In genomic region chr5:127242763-127243160, GRCm38 (mm10) we compare ENCODE assay signal across 10 mouse cellular contexts. TPM values are rescaled to one million over a fixed set of nuclear protein-coding genes. Genes with fewer than 3 reads are reported as not detected.
DNase-seq lines count a peak whose midpoint lies in the region; ATAC-seq and TF ChIP-seq lines count a peak whose summit lies in the region.
"Had no signal": no experiment of that assay in that cellular context is flagged by ENCODE, and none has a peak within 500 bp of the region (broad histone marks: within the 10 kb centered on the region; RNA-seq: fewer than 3 reads in every experiment).

No protein-coding gene starts in this region.

- no peak for TF ChIP-seq EP300 in heart, postnatal 0 days (IDR thresholded peaks at IDR 0.05; ENCODE audit: low read depth)

- peaks cover 59% of the 10 kb centered on the region for H3K27me3 ChIP-seq in heart, postnatal 0 days (ENCODE audit: control insufficient read depth, insufficient read depth, low read length)
- H3K27me3 ChIP-seq in embryonic facial prominence, embryonic 12.5 days: peaks cover 3% of the 10 kb centered on the region; the same call in 1 of the 2 replicates
- H3K27me3 ChIP-seq in hindbrain, embryonic 16.5 days (replicated peaks; ENCODE audit: control insufficient read depth, insufficient read depth, low read length): peaks cover 2% of the 10 kb centered on the region; the same call in 1 of the 2 replicates

- DNase-seq in heart, postnatal 0 days (ENCODE audit: low spot score): no peak
- DNase-seq in heart, postnatal 4 days: no peak
- DNase-seq in neural tube, embryonic 10.5 days (ENCODE audit: extremely low spot score, low spot score): peak; percentile 43
- DNase-seq in left cerebral cortex, postnatal 36 days (ENCODE audit: low spot score in 2 of 2): no peak
- no peak for DNase-seq in thymus, postnatal 4 days
- DNase-seq: layer of hippocampus, adult 9-11 months had no signal

- peak overlapping the region; percentile 58 for H3K4me2 ChIP-seq in heart, postnatal 0 days (ENCODE audit: low read depth, low read length)
- peak overlapping the region; percentile 84 for H3K4me2 ChIP-seq in embryonic facial prominence, embryonic 12.5 days (replicated peaks)
- H3K4me2 ChIP-seq in hindbrain, embryonic 16.5 days (ENCODE audit: low read length): peak overlapping the region; percentile 87

- no peaks in the 10 kb centered on the region for H3K9me3 ChIP-seq in heart, postnatal 0 days (replicated peaks; ENCODE audit: control insufficient read depth, low read length)
- H3K9me3 ChIP-seq in embryonic facial prominence, embryonic 12.5 days: peaks cover 4% of the 10 kb centered on the region
- no peaks in the 10 kb centered on the region for H3K9me3 ChIP-seq in hindbrain, embryonic 16.5 days (ENCODE audit: control insufficient read depth, low read length)

- H3K36me3 ChIP-seq in heart, postnatal 0 days (replicated peaks; ENCODE audit: control insufficient read depth, insufficient read depth, low read length): no peaks in the 10 kb centered on the region
- no peaks in the 10 kb centered on the region for H3K36me3 ChIP-seq in embryonic facial prominence, embryonic 12.5 days
- no peaks in the 10 kb centered on the region for H3K36me3 ChIP-seq in hindbrain, embryonic 16.5 days (ENCODE audit: control insufficient read depth, insufficient read depth, low read length)

- no peak overlapping the region for H3K9ac ChIP-seq in heart, postnatal 0 days (replicated peaks; ENCODE audit: low read depth, low read length)
- H3K9ac ChIP-seq in embryonic facial prominence, embryonic 12.5 days: peak overlapping the region; percentile 68
- peak overlapping the region; percentile 70 for H3K9ac ChIP-seq in hindbrain, embryonic 16.5 days (ENCODE audit: low read depth, low read length)

- H3K4me1 ChIP-seq in heart, postnatal 0 days (ENCODE audit: control insufficient read depth, insufficient read depth): 0 out of 2 replicates have a peak, but pooled peaks cover 6% of the 10 kb centered on the region
- peaks cover 18% of the 10 kb centered on the region for H3K4me1 ChIP-seq in embryonic facial prominence, embryonic 12.5 days
- peaks cover 21% of the 10 kb centered on the region for H3K4me1 ChIP-seq in hindbrain, embryonic 16.5 days (ENCODE audit: control insufficient read depth, insufficient read depth, low read depth, low read length)

- no peak for TF ChIP-seq CTCF in heart, postnatal 0 days (IDR thresholded peaks at IDR 0.05; ENCODE audit: low read depth)

- peak overlapping the region; percentile 46 for H3K4me3 ChIP-seq in heart, postnatal 0 days (ENCODE audit: low read depth, low read length)
- peak overlapping the region; percentile 75 for H3K4me3 ChIP-seq in embryonic facial prominence, embryonic 12.5 days
- peak overlapping the region; percentile 71 for H3K4me3 ChIP-seq in hindbrain, embryonic 16.5 days (ENCODE audit: low read length)
- H3K4me3 ChIP-seq: erythroblast, embryonic 14.5 days had no signal

- no peak overlapping the region for H3K27ac ChIP-seq in heart, postnatal 0 days (ENCODE audit: low read depth)
- no peak overlapping the region for H3K27ac ChIP-seq in embryonic facial prominence, embryonic 12.5 days
- H3K27ac ChIP-seq in hindbrain, embryonic 16.5 days (ENCODE audit: low read depth, low read length): no peak overlapping the region

- under 1% methylated on average over 13 of the region's 13 CpGs for WGBS in heart, postnatal 0 days
- 2% methylated on average over 13 of the region's 13 CpGs for WGBS in embryonic facial prominence, embryonic 12.5 days
- WGBS in hindbrain, embryonic 16.5 days: under 1% methylated on average over 13 of the region's 13 CpGs

- intact Hi-C loops in left cerebral cortex, postnatal 36 days (cut with DNase I): no loop called here

- no peak for ATAC-seq in heart, postnatal 0 days (ENCODE audit: insufficient read depth, low read depth)
- no peak for ATAC-seq in embryonic facial prominence, embryonic 12.5 days (ENCODE audit: insufficient number of reproducible peaks, insufficient read depth, low FRiP score, low TSS enrichment)
- no peak for ATAC-seq in hindbrain, embryonic 16.5 days
- no peak for ATAC-seq in granulocyte monocyte progenitor cell, adult 5-6 weeks (replicated peaks; ENCODE audit: poor library complexity, severe bottlenecking)

RNA-seq across cellular contexts. Expression of gene Tmem132c, which starts 1.2 kb away (rescaled TPM):
- 1.0 and 1.5 TPM in 2 replicates for total RNA-seq in heart, postnatal 0 days (2014; rRNA removed; ENCODE audit: low replicate concordance)
- 0.16 and 0.52 TPM in 2 replicates for polyA plus RNA-seq in heart, postnatal 0 days (2015; fragmentation: Nextera tagmentation; extraction: Ambion mirVana)
- total RNA-seq in heart, postnatal 4 days (2021): under 1 TPM; 0.47 to 0.52 TPM
- 40.7 and 51.8 TPM in 2 replicates for polyA plus RNA-seq in embryonic facial prominence, embryonic 12.5 days (2016; fragmentation: Nextera tagmentation; extraction: Ambion mirVana)
- 12.0 and 15.1 TPM in 2 replicates for polyA plus RNA-seq in hindbrain, embryonic 16.5 days (2015; fragmentation: Nextera tagmentation; extraction: Ambion mirVana)
- total RNA-seq in left cerebral cortex, postnatal 36 days (2021): 1 to 10 TPM; 6.0 to 6.8 TPM
- total RNA-seq in granulocyte monocyte progenitor cell, adult 5-6 weeks (2014; fragmentation: Nextera tagmentation): not detected in 2 replicates
- total RNA-seq in granulocyte monocyte progenitor cell, adult 5-6 weeks (2017): not detected in 2 replicates
- polyA plus RNA-seq: erythroblast, embryonic 14.5 days had no signal
